Mouse (Mus musculus) spleen, postnatal 14 days (tissue): ENCODE measurements around the gene Gpx4.

ENCODE experiments used
- DNase-seq, 2 experiments: peaks; one replicate each; pipeline ENCODE4 v3.0.0; 2021 to 2022; ENCODE audit warnings: low spot score in 2 of 2

Gpx4 gene

DNA sequence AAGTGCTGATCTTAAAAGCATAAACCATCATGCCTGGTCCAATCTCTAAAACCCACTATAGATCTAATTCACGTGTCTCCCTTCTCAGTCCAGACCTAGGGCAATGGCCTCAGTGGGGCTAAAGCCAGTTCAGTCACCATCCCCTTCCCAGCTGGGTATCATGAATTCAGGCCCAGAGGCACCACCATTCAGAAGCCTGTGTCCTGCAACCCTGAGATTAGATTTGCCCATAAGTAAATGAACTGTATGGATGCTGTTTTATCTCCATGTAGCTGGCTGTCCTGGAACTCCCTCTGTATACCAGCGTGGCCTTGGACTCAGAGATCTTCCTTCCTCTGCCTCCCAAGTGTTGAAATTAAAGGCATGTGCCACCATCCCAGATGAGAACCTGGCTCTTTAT lies 56.1 kb downstream of the Gpx4 start:
- no peak for DNase-seq

DNA sequence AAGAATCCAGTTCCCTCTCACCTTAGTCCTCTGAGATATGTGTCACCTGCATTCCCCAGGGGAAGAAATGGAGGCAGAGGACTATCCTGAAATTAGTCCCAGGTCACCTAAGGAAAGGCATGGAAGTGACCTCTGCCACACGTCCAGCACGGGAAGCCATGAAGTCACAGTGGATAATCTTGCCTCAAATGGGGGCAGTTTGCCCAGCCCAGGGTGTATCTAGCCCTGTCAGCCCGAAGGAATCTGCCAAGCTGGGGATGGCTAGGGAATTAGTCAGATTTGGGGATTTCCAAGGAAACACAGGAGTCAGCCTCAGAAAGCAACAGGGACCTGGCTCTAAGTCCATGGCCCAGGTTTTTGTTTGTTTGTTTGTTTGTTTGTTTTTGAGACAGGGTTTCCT lies 57.2 kb downstream of the Gpx4 start:
- no peak for DNase-seq

DNA sequence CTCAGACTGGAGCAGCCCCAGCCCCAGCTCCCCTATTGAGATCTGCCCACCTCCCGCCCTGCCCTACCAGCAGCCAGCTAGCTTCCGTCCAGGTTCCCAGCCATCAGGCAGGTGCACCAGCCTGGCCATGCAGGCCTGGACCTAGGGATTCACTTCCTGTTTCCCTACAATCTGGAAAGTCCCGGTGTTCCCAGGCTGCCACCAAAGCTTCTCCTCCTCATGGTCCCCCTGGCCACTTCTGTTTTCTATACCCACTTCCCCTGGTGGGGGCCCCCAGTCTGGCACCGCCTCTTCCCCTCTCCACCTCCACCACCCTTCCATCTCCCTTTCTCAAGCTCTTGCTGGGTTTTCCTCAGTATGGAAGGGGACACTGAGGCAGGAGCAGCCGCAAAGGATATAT lies 58.5 kb downstream of the Gpx4 start, which contains the start of gene Sbno2:
Sbno2 (minus strand) TSS at position 112 of the 400 bp plus-strand sequence.
- peak in 1 of 2 experiments; percentile 41 for DNase-seq

DNA sequence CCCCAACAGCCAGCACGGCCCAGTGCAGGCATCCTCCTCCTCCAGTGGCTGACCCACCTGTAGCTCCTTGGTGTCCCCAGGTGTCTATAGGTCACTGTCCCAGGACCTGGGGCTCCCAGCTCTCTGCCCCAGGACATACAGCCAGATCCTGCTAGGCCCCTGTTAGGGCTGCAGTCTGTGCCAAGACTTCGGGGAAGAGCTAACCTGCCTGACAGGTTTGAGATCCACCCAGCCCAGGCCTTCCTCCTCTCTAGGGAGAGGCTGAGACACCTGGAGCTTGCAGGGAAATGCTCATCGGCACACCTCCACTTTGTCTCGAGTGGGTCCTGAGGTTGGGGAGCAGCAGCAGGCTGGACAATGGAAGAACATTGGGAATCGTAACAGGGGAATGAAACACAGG lies 59.0 kb downstream of the Gpx4 start:
- DNase-seq, result no peak
